Mouse (Mus musculus): ENCODE data around the gene Cdc42ep4. TPM values are rescaled to one million over a fixed set of nuclear protein-coding genes. Genes with fewer than 3 reads are reported as not detected.

Cdc42ep4 gene
- polyA plus RNA-seq, 1 experiment from 2014 or later = 57.8 TPM

DNA sequence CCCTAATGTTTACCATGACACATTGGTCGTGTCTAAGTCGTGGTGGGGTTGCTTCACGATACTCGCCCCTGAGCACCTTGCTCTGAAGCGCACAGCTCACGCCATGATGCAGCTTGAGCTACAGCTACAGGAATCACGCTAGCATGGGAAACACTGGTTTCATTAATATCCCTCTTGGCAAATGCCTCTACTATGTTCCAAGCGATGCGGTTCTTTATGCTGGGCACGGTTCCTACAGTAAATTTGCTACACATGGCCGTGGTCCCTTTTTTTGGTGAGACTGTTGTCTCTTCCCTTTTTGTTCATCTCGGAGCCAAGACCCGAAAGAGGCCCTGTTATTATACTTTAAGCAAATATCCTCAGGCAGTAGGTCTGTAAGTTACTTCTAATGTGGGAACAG lies 19.5 kb upstream of the Cdc42ep4 start:
- no peaks in the 10 kb centered on the region for H3K27me3 ChIP-seq (replicated peaks)
- 85% methylated on average over 13 of the region's 13 CpGs for WGBS

GRCm38 (mm10) chr11:113768356-113768755 lies 16.7 kb upstream of the Cdc42ep4 start:
- 68% methylated on average over 3 of the region's 3 CpGs for WGBS
- H3K27ac ChIP-seq = no peak overlapping the region
- no peak overlapping the region for H3K9ac ChIP-seq

More for the DNA sequence above, 19.5 kb upstream of the Cdc42ep4 start:
- H3K4me3 ChIP-seq (replicated peaks) = no peak overlapping the region
- no peaks in the 10 kb centered on the region for H3K9me3 ChIP-seq
- no peaks in the 10 kb centered on the region for H3K36me3 ChIP-seq
- no peak overlapping the region for H3K4me2 ChIP-seq (replicated peaks)
- no peak overlapping the region for H3K27ac ChIP-seq
- no peak overlapping the region for H3K9ac ChIP-seq
- peaks cover 16% of the 10 kb centered on the region for H3K4me1 ChIP-seq (replicated peaks)
- ATAC-seq = no peak

DNA sequence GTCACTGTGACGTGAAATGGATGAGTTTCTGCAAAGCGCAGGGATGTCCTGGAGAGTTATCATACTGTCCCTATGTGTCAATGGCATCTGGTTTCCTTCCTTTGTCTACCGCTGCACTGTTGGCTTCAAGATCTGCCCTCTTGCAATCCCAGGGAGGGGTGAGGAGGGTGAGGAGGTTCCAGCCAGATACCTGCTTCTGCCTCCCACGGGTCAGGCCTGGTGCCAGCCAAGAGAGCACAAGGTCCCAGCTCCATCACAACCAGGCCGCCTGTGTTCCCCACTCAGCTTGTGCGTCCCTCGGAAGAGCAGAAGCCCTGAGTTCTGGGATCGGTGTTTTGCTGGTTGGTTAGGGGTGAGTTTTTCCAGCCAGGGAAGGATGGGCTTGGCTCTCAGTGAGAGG lies 15.6 kb upstream of the Cdc42ep4 start:
- Histone ChIP-seq H3K9ac (no peak overlapping the region), H3K9me3 (no peaks in the 10 kb centered on the region), H3K4me3 (replicated peaks) (no peak overlapping the region), H3K27me3 (replicated peaks) (no peaks in the 10 kb centered on the region), H3K4me1 (replicated peaks) (peaks cover 20% of the 10 kb centered on the region), H3K4me2 (replicated peaks) (no peak overlapping the region), H3K27ac (peak overlapping the region; percentile 27; the same call in 1 of the 2 replicates), H3K36me3 (no peaks in the 10 kb centered on the region)
- WGBS = 54% methylated on average over 8 of the region's 8 CpGs
- ATAC-seq = no peak

More at GRCm38 (mm10) chr11:113768356-113768755, 16.7 kb upstream of the Cdc42ep4 start:
- Histone ChIP-seq H3K9me3 (no peaks in the 10 kb centered on the region), H3K27me3 (replicated peaks) (no peaks in the 10 kb centered on the region), H3K36me3 (no peaks in the 10 kb centered on the region), H3K4me2 (replicated peaks) (no peak overlapping the region), H3K4me3 (replicated peaks) (no peak overlapping the region), H3K4me1 (replicated peaks) (peaks cover 20% of the 10 kb centered on the region)
- ATAC-seq = no peak

DNA sequence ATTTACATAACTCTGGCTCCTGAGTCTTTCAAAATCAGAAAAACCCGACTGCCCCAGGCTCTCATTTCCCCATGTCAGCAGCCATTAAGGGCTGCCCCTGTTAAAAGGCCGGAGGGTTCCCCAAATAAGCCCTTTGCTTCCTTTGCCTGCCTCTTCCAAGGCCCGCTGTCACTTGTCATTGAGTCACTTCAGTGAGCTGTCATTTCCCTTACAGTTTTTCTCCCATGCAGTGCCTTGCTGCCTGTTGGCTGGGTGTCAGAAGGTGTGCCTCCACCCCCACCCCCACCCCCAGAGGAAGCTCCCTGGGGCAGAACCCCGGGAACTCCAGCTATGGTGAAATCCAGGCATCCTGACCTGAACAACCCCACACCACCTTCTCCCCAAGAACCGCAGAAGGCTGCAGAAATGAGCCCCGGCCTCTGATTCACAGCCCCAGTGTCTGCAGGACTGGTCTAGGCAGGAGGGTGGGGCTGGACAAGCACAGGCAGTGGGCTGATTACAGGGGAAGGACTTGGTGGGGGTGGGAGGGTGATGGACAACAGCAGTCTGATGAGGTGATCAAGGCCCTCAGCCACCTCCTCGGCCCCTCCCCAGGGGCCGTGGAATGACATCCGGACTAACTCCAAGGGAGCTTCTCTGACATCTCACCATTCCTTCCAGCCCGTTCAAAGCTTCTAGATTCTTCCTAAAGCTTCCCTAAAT lies 14.8 kb upstream of the Cdc42ep4 start:
- Histone ChIP-seq H3K4me2 (replicated peaks) (no peak overlapping the region), H3K27ac (peak overlapping the region; percentile 27; the same call in 1 of the 2 replicates)

DNA sequence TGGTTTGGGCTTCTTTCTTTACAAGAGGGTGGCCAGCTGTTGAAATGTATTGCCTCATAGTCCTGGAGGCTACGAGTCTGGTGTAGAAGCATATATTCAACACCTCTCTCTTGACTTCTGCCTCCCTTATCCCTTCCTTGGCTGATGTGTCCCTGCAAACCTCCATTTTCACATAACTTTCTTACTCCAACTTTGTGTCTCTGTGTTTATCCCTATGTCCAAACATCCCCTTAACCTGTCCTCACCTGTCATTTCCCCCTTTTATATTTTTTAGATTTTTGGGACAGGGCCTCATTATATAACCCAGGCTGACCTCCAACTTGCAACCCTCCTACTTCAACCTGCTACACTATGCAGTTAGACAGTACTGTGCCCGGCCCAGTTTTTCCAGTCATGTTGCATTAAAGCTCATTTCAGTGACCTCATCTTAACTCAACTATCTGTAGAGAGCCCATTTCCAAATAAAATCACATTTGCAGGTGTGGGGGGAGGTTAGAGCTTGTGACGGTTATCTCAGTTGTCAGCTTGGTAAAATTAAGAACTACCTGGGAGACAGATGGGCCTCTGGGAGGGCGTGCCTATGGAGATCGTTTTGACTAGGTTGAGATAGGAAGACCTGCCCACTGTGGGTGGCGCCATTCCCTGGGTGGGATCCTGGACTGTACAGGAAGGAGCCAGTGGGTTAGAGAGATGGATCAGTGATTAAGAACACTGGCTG lies 12.6 kb upstream of the Cdc42ep4 start:
- no peaks in the 10 kb centered on the region for H3K9me3 ChIP-seq
- H3K36me3 ChIP-seq = no peaks in the 10 kb centered on the region
- no peak overlapping the region for H3K9ac ChIP-seq
- no peak overlapping the region for H3K27ac ChIP-seq
- no peak overlapping the region for H3K4me2 ChIP-seq (replicated peaks)
- WGBS = 76% methylated on average over 6 of the region's 6 CpGs
- ATAC-seq = no peak
- H3K27me3 ChIP-seq (replicated peaks) = no peaks in the 10 kb centered on the region
- peaks cover 20% of the 10 kb centered on the region for H3K4me1 ChIP-seq (replicated peaks)
- H3K4me3 ChIP-seq (replicated peaks) = no peak overlapping the region

More for the DNA sequence above, 14.8 kb upstream of the Cdc42ep4 start:
- H3K4me1 ChIP-seq (replicated peaks) = peaks cover 20% of the 10 kb centered on the region
- no peak overlapping the region for H3K9ac ChIP-seq
- no peaks in the 10 kb centered on the region for H3K27me3 ChIP-seq (replicated peaks)
- H3K9me3 ChIP-seq = no peaks in the 10 kb centered on the region
- H3K4me3 ChIP-seq (replicated peaks) = no peak overlapping the region
- no peaks in the 10 kb centered on the region for H3K36me3 ChIP-seq
- WGBS = 32% methylated on average over 10 of the region's 10 CpGs
- ATAC-seq = peak; percentile 49

- Histone ChIP-seq H3K9me3 (no peaks in the 10 kb centered on the region), H3K27ac (no peak overlapping the region), H3K36me3 (no peaks in the 10 kb centered on the region), H3K4me1 (replicated peaks) (peaks cover 20% of the 10 kb centered on the region), H3K27me3 (replicated peaks) (no peaks in the 10 kb centered on the region), H3K4me3 (replicated peaks) (no peak overlapping the region), H3K9ac (no peak overlapping the region), H3K4me2 (replicated peaks) (no peak overlapping the region)
- 17% methylated on average over 5 of the region's 5 CpGs for WGBS
- ATAC-seq = no peak
Observed at GRCm38 (mm10) chr11:113763449-113763848, 11.8 kb upstream of the Cdc42ep4 start.

DNA sequence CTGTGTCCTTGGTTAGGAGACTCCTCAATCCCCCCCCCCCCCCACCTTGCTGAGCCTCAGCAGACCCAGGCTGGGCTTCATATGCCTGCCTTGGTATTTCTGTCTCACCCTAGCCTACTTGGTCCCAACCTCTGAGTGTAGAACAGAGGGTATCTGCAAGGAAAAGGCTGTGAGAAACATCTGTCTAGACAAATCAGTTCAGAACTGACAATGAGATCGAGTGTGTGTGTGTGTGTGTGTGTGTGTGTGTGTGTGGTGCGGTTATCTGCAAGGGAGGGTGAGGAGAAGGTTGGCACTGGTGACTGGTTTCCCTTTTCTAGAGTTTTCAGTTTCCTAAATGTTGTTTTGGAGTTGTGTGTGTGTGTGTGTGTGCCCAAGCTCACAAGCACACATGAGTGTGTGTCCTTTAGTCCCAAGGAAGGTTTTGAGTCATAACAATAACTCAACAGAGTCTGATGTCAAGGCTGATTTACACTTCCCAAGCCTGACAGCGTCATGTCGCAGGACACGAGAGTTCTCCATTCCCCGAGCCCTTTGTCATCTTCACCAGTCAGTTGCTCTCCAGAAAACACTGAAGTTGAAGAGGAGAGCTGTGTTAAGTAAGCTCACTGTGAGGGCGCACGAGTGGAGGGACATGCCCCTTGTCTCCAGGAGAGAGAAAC lies 10.6 kb upstream of the Cdc42ep4 start:
- H3K4me3 ChIP-seq (replicated peaks) = no peak overlapping the region
- H3K27ac ChIP-seq = no peak overlapping the region
- no peaks in the 10 kb centered on the region for H3K9me3 ChIP-seq
- WGBS = 78% methylated on average over 8 of the region's 8 CpGs
- no peak overlapping the region for H3K4me2 ChIP-seq (replicated peaks)
- H3K9ac ChIP-seq = no peak overlapping the region
- H3K36me3 ChIP-seq = no peaks in the 10 kb centered on the region
- H3K4me1 ChIP-seq (replicated peaks) = peaks cover 15% of the 10 kb centered on the region
- H3K27me3 ChIP-seq (replicated peaks) = no peaks in the 10 kb centered on the region
- ATAC-seq = no peak

DNA sequence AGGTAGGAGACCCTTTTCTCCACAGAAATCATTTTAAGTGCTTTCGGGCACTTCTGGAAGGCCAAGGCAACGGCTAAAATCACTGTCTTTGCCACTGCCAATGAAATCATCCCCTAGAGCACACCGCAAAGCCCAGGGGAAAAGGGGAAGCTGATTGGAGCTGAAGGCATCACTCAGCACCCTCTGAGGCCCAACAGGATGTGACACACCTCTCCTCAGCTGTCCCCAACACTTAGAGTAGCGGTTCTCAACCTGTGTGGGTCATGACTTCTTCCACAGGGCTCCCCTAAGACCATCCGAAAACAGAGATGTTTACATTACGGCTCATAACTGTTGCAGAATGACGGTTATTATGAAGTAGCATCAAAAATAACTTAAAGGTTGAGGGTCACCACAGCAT lies 10.0 kb upstream of the Cdc42ep4 start:
- Histone ChIP-seq H3K27me3 (replicated peaks) (no peaks in the 10 kb centered on the region), H3K9me3 (no peaks in the 10 kb centered on the region), H3K4me1 (replicated peaks) (peaks cover 9% of the 10 kb centered on the region), H3K4me3 (replicated peaks) (no peak overlapping the region), H3K4me2 (replicated peaks) (no peak overlapping the region), H3K9ac (no peak overlapping the region), H3K27ac (no peak overlapping the region), H3K36me3 (no peaks in the 10 kb centered on the region)
- no peak for ATAC-seq
- WGBS = 86% methylated on average over 7 of the region's 7 CpGs

- H3K36me3 ChIP-seq = no peaks in the 10 kb centered on the region
- H3K9me3 ChIP-seq = no peaks in the 10 kb centered on the region
Observed at GRCm38 (mm10) chr11:113760476-113760875, 8.8 kb upstream of the Cdc42ep4 start.

DNA sequence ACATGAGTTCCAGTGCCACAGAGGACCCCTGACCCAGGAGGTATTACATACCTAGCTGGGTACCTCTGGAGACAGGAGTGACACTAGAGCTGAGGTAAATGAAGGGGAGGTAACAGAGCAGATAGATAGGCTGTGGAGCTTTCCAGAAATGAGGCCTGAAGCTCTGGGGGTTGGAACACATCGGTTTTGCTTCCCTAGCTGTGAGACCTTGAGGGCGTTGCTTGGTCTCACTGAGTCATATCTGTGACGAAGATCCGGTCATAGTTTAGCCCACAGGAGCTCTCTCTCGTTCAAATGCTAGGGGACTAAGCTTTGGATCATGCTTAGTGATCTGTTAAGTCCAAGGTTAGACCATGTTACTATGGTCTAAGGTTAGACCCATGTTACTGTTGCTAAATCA lies 7.2 kb upstream of the Cdc42ep4 start:
- Histone ChIP-seq H3K9me3 (no peaks in the 10 kb centered on the region), H3K4me2 (replicated peaks) (no peak overlapping the region), H3K36me3 (no peaks in the 10 kb centered on the region), H3K4me3 (replicated peaks) (no peak overlapping the region), H3K4me1 (replicated peaks) (no peaks in the 10 kb centered on the region; the same call in 1 of the 2 replicates), H3K27me3 (replicated peaks) (no peaks in the 10 kb centered on the region), H3K9ac (no peak overlapping the region), H3K27ac (no peak overlapping the region)
- no peak for ATAC-seq
- WGBS = 96% methylated on average over 5 of the region's 5 CpGs

More at GRCm38 (mm10) chr11:113760476-113760875, 8.8 kb upstream of the Cdc42ep4 start:
- H3K9ac ChIP-seq = no peak overlapping the region
- no peak overlapping the region for H3K27ac ChIP-seq
- no peak overlapping the region for H3K4me2 ChIP-seq (replicated peaks)
- 53% methylated on average over 7 of the region's 7 CpGs for WGBS
- no peak for ATAC-seq
- H3K4me1 ChIP-seq (replicated peaks) = no peaks in the 10 kb centered on the region; the same call in 1 of the 2 replicates
- H3K27me3 ChIP-seq (replicated peaks) = no peaks in the 10 kb centered on the region
- H3K4me3 ChIP-seq (replicated peaks) = no peak overlapping the region

- WGBS = 93% methylated on average over 12 of the region's 12 CpGs
- H3K27ac ChIP-seq = no peak overlapping the region
- H3K9me3 ChIP-seq = no peaks in the 10 kb centered on the region
- H3K9ac ChIP-seq = no peak overlapping the region
- H3K36me3 ChIP-seq = no peaks in the 10 kb centered on the region
- no peak for ATAC-seq
- H3K4me1 ChIP-seq (replicated peaks) = peaks cover 7% of the 10 kb centered on the region; the same call in 1 of the 2 replicates
- no peaks in the 10 kb centered on the region for H3K27me3 ChIP-seq (replicated peaks)
- no peak overlapping the region for H3K4me3 ChIP-seq (replicated peaks)
- no peak overlapping the region for H3K4me2 ChIP-seq (replicated peaks)
Observed at GRCm38 (mm10) chr11:113756578-113756977, 4.9 kb upstream of the Cdc42ep4 start.

GRCm38 (mm10) chr11:113755878-113756277 lies 4.2 kb upstream of the Cdc42ep4 start:
- WGBS = 73% methylated on average over 14 of the region's 14 CpGs
- H3K4me3 ChIP-seq (replicated peaks) = no peak overlapping the region
- no peaks in the 10 kb centered on the region for H3K9me3 ChIP-seq
- peaks cover 7% of the 10 kb centered on the region; the same call in 1 of the 2 replicates for H3K4me1 ChIP-seq (replicated peaks)
- no peak overlapping the region for H3K27ac ChIP-seq
- no peak overlapping the region for H3K9ac ChIP-seq
- H3K36me3 ChIP-seq = no peaks in the 10 kb centered on the region
- no peaks in the 10 kb centered on the region for H3K27me3 ChIP-seq (replicated peaks)
- no peak overlapping the region for H3K4me2 ChIP-seq (replicated peaks)
- ATAC-seq = no peak

All from intestine, embryonic 15.5 days (tissue).